Comparison of ENCODE assay signal across 8 mouse cellular contexts in genomic region chr17:33718384-33718881, GRCm38 (mm10). TPM values are rescaled to one million over a fixed set of nuclear protein-coding genes. Genes with fewer than 3 reads are reported as not detected.
DNase-seq lines count a peak whose midpoint lies in the region; ATAC-seq and TF ChIP-seq lines count a peak whose summit lies in the region.

March2 (minus strand) TSS chr17:33718670.

- 0 out of 2 replicates have a peak, but pooled peaks cover 8% of the 10 kb centered on the region for H3K4me1 ChIP-seq in heart, embryonic 12.5 days (replicated peaks)
- H3K4me1 ChIP-seq in kidney, postnatal 0 days (replicated peaks; ENCODE audit: insufficient read depth, low read length), result no peaks in the 10 kb centered on the region
- peaks cover 31% of the 10 kb centered on the region for H3K4me1 ChIP-seq in liver, embryonic 11.5 days (replicated peaks; ENCODE audit: control insufficient read depth, insufficient read depth, low read length)
- H3K4me1 ChIP-seq in stomach, embryonic 14.5 days (ENCODE audit: control insufficient read depth, insufficient read depth, low read length), result no peaks in the 10 kb centered on the region

- H3K36me3 ChIP-seq in heart, embryonic 12.5 days, result 0 out of 2 replicates have a peak, but pooled peaks cover 4% of the 10 kb centered on the region
- H3K36me3 ChIP-seq in kidney, postnatal 0 days (ENCODE audit: insufficient read depth, low read length), result no peaks in the 10 kb centered on the region
- no peaks in the 10 kb centered on the region for H3K36me3 ChIP-seq in liver, embryonic 11.5 days (ENCODE audit: control insufficient read depth, insufficient read depth, low read length)
- H3K36me3 ChIP-seq in stomach, embryonic 14.5 days (ENCODE audit: control insufficient read depth, insufficient read depth, low read length), result no peaks in the 10 kb centered on the region

- no peaks in the 10 kb centered on the region for H3K27me3 ChIP-seq in heart, embryonic 12.5 days (replicated peaks)
- no peaks in the 10 kb centered on the region for H3K27me3 ChIP-seq in kidney, postnatal 0 days (ENCODE audit: insufficient read depth, low read length)
- no peaks in the 10 kb centered on the region for H3K27me3 ChIP-seq in liver, embryonic 11.5 days (replicated peaks; ENCODE audit: control insufficient read depth, insufficient read depth, low read length)
- H3K27me3 ChIP-seq in stomach, embryonic 14.5 days (ENCODE audit: control insufficient read depth, insufficient read depth, low read length), result no peaks in the 10 kb centered on the region

- no peak for TF ChIP-seq CTCF in kidney, postnatal 0 days (IDR thresholded peaks at IDR 0.05; ENCODE audit: low read depth)

- peak; percentile 93 for ATAC-seq in erythroid progenitor cell, adult 5-6 weeks (replicated peaks; ENCODE audit: low FRiP score, poor library complexity, severe bottlenecking)
- ATAC-seq in heart, embryonic 12.5 days (ENCODE audit: insufficient number of reproducible peaks, low FRiP score), result peak; percentile 99
- ATAC-seq in kidney, postnatal 0 days (replicated peaks; ENCODE audit: low FRiP score, low read depth), result peak; percentile 100
- ATAC-seq in liver, embryonic 11.5 days (replicated peaks; ENCODE audit: low FRiP score), result peak; percentile 98
- ATAC-seq in stomach, embryonic 14.5 days (ENCODE audit: insufficient number of reproducible peaks, insufficient read depth, low FRiP score, low read depth), result peak; percentile 100

- peak within 1 kb of the TSS; percentile 40; the same call in 1 of the 2 replicates for H3K27ac ChIP-seq in heart, embryonic 12.5 days (ENCODE audit: poor library complexity, severe bottlenecking)
- peak within 1 kb of the TSS; percentile 58; the same call in 1 of the 2 replicates for H3K27ac ChIP-seq in kidney, postnatal 0 days
- peak within 1 kb of the TSS; percentile 75 for H3K27ac ChIP-seq in liver, embryonic 11.5 days (ENCODE audit: low read depth, low read length)
- H3K27ac ChIP-seq in stomach, embryonic 14.5 days (ENCODE audit: low read length), result no peak within 1 kb of the TSS

- DNase-seq in CD4-positive helper T cell, adult 2 months (ENCODE audit: low read depth, low spot score), result peak; percentile 96
- DNase-seq in brain, embryonic 18.5 days (ENCODE audit: low read depth, low spot score), result peak; percentile 86
- DNase-seq in kidney, postnatal 0 days (ENCODE audit: low spot score), result peak; percentile 98
- DNase-seq in liver, embryonic 11.5 days (ENCODE audit: low spot score), result peak; percentile 98
- DNase-seq in naive thymus-derived CD4-positive, alpha-beta T cell, adult 2 months (ENCODE audit: low read depth), result peak; percentile 97

- H3K9ac ChIP-seq in heart, embryonic 12.5 days, result peak within 1 kb of the TSS; percentile 87
- peak within 1 kb of the TSS; percentile 82 for H3K9ac ChIP-seq in kidney, postnatal 0 days (ENCODE audit: low read depth, low read length)
- peak within 1 kb of the TSS; percentile 90 for H3K9ac ChIP-seq in liver, embryonic 11.5 days (ENCODE audit: low read depth, low read length)
- H3K9ac ChIP-seq in stomach, embryonic 14.5 days (replicated peaks; ENCODE audit: low read depth, low read length), result peak within 1 kb of the TSS; percentile 50

- no peaks in the 10 kb centered on the region for H3K9me3 ChIP-seq in heart, embryonic 12.5 days (replicated peaks)
- no peaks in the 10 kb centered on the region for H3K9me3 ChIP-seq in kidney, postnatal 0 days (replicated peaks; ENCODE audit: low read length)
- no peaks in the 10 kb centered on the region for H3K9me3 ChIP-seq in liver, embryonic 11.5 days (ENCODE audit: control insufficient read depth, low read length)
- H3K9me3 ChIP-seq in stomach, embryonic 14.5 days (ENCODE audit: control insufficient read depth, low read depth, low read length), result no peaks in the 10 kb centered on the region

- H3K4me2 ChIP-seq in heart, embryonic 12.5 days, result peak within 1 kb of the TSS; percentile 77
- peak within 1 kb of the TSS; percentile 77 for H3K4me2 ChIP-seq in kidney, postnatal 0 days (ENCODE audit: low read length)
- peak within 1 kb of the TSS; percentile 83 for H3K4me2 ChIP-seq in liver, embryonic 11.5 days
- H3K4me2 ChIP-seq in stomach, embryonic 14.5 days (replicated peaks; ENCODE audit: low read depth, low read length), result peak within 1 kb of the TSS; percentile 55

- WGBS in heart, embryonic 12.5 days, result under 1% methylated on average over 46 of the region's 46 CpGs
- 3% methylated on average over 46 of the region's 46 CpGs for WGBS in kidney, postnatal 0 days
- under 1% methylated on average over 46 of the region's 46 CpGs for WGBS in liver, embryonic 11.5 days
- under 1% methylated on average over 46 of the region's 46 CpGs for WGBS in stomach, embryonic 14.5 days

- peak within 1 kb of the TSS; percentile 87 for H3K4me3 ChIP-seq in heart, embryonic 12.5 days
- peak within 1 kb of the TSS; percentile 86 for H3K4me3 ChIP-seq in kidney, postnatal 0 days (replicated peaks; ENCODE audit: low read depth, low read length)
- H3K4me3 ChIP-seq in liver, embryonic 11.5 days (ENCODE audit: low read depth, low read length), result peak within 1 kb of the TSS; percentile 84
- peak within 1 kb of the TSS; percentile 86 for H3K4me3 ChIP-seq in stomach, embryonic 14.5 days (ENCODE audit: low read depth, low read length)

RNA-seq across cellular contexts. Expression of gene March2, which starts in this region (rescaled TPM):
- 409 and 494 TPM in 2 replicates for total RNA-seq in erythroid progenitor cell, adult 5-6 weeks (2015; ENCODE audit: low replicate concordance)
- 312 and 414 TPM in 2 replicates for total RNA-seq in erythroid progenitor cell, adult 5-6 weeks (2017; ENCODE audit: low replicate concordance)
- 76.5 and 79.5 TPM in 2 replicates for polyA plus RNA-seq in heart, embryonic 12.5 days (2016; fragmentation: Nextera tagmentation; extraction: Ambion mirVana)
- polyA plus RNA-seq in kidney, postnatal 0 days (2015; fragmentation: Nextera tagmentation; extraction: Ambion mirVana), result 61.7 and 64.9 TPM in 2 replicates
- polyA plus RNA-seq in liver, embryonic 11.5 days (2014; fragmentation: Nextera tagmentation; extraction: Ambion mirVana), result 92.1 and 95.7 TPM in 2 replicates
- 42.8 and 49.3 TPM in 2 replicates for polyA plus RNA-seq in stomach, embryonic 14.5 days (2014; fragmentation: Nextera tagmentation; extraction: Ambion mirVana)
